Mouse (Mus musculus): ENCODE measurements at regions not wholly inside any gene's neighbourhood (a gene's known extent, or its start where the extent isn't known, plus 50 kb on each side); places are given as distances from the start of the nearest gene placed in this dataset.

DNA sequence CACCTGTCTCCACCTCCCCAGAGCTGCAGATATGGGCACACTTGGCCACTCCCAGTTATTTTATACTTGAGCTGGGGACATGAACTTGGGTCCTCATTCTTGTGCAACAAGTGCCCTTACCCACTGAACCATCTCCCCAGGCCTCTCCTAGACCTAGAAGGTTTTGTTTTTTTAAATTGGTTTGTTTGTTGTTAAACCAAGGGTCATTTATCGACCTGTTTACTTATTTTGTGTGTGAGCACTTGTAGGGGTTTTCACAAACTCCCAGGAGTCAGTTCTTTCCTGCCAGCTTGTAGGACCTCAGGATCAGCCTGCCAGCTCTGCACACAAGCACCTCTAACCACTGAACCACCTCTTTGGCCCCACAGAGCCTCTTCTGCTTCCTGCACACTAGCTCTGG is 140.8 kb downstream of the Tfap2c start:
- TF ChIP-seq POLR2A (IDR thresholded peaks at IDR 0.05; ENCODE audit: low read depth, low read length) (no peak), CTCF (IDR thresholded peaks at IDR 0.05; ENCODE audit: borderline replicate concordance, insufficient read depth, low read length) (no peak)

DNA sequence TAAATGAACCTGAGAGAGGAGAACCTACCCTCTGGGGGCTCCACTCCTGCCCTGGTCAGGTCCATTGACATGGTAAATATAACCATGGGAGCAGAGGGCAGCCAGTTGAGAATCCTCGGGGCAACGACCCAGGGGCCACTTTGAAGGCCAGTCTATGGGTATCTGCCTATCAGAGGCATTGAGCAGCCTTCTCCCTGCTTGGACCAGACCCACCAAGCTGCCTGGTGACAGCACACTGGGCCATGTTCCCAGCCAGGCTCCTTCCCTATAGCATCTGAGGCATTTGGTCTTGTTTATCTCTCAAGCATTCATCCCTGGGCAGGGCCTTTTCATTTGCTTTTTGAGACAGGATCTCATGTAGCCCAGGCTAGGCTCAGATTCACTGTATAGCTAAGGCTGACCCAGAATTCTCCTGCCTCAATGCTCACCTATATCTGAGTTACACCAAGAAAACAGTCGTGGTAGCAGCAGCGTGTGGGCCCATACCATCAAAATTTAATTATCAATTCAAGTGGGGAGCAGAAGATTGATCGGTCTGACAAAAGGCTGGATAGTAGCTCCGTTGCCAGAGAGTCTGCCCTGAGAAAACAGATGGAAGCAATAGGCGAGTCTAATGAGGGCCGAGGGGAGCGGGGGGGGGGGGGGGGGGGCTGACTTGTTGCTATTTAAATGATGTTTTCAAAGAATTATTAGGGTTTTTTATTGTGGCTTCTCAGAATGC is 141.7 kb downstream of the Tfap2c start:
- no peaks in the 10 kb centered on the region for H3K4me1 ChIP-seq (ENCODE audit: control insufficient read depth, insufficient read depth, low read length)
- H3K4me3 ChIP-seq (ENCODE audit: insufficient read depth, low read length), result no peak overlapping the region
- no peak for TF ChIP-seq POLR2A (IDR thresholded peaks at IDR 0.05; ENCODE audit: low read depth, low read length)
- no peak for TF ChIP-seq CTCF (IDR thresholded peaks at IDR 0.05; ENCODE audit: borderline replicate concordance, insufficient read depth, low read length)
- no peak overlapping the region for H3K27ac ChIP-seq (ENCODE audit: insufficient read depth, low read length)

More for the DNA sequence above, 140.8 kb downstream of the Tfap2c start:
- H3K4me1 ChIP-seq (ENCODE audit: control insufficient read depth, insufficient read depth, low read length), result no peaks in the 10 kb centered on the region
- H3K4me3 ChIP-seq (ENCODE audit: insufficient read depth, low read length), result no peak overlapping the region
- no peak overlapping the region for H3K27ac ChIP-seq (ENCODE audit: insufficient read depth, low read length)

DNA sequence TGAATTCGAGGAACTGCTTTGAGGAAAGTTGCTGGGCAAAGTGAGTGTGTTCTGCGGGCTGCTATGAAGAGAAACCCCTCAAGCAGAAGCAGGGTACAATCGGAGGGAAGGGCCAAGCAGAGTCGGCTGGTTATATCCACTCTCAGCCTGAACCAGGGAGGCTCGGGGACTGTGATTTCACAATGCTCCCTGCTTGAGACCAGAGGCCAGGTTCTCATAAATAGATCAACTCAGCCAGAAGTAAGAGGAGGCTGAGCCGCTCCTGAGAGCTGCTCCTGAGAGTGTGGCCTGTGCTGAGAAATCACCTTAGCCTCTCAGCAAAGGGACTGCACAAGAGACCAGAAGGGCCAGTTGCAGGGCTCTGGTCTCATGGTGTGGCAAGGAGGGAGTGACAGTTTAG is 149.6 kb downstream of the Tfap2c start:
- no peak for TF ChIP-seq CTCF (IDR thresholded peaks at IDR 0.05; ENCODE audit: borderline replicate concordance, insufficient read depth, low read length)
- H3K27ac ChIP-seq (ENCODE audit: insufficient read depth, low read length), result no peak overlapping the region

GRCm38 (mm10) chr2:172699654-172700053 is 150.3 kb downstream of the Tfap2c start:
- H3K4me3 ChIP-seq (ENCODE audit: insufficient read depth, low read length), result no peak overlapping the region
- TF ChIP-seq POLR2A (IDR thresholded peaks at IDR 0.05; ENCODE audit: low read depth, low read length) (no peak), CTCF (IDR thresholded peaks at IDR 0.05; ENCODE audit: borderline replicate concordance, insufficient read depth, low read length) (no peak)
- H3K27ac ChIP-seq (ENCODE audit: insufficient read depth, low read length), result no peak overlapping the region
- H3K4me1 ChIP-seq (ENCODE audit: control insufficient read depth, insufficient read depth, low read length), result no peaks in the 10 kb centered on the region

More for the DNA sequence above, 149.6 kb downstream of the Tfap2c start:
- Histone ChIP-seq H3K4me1 (ENCODE audit: control insufficient read depth, insufficient read depth, low read length) (no peaks in the 10 kb centered on the region), H3K4me3 (ENCODE audit: insufficient read depth, low read length) (no peak overlapping the region)

DNA sequence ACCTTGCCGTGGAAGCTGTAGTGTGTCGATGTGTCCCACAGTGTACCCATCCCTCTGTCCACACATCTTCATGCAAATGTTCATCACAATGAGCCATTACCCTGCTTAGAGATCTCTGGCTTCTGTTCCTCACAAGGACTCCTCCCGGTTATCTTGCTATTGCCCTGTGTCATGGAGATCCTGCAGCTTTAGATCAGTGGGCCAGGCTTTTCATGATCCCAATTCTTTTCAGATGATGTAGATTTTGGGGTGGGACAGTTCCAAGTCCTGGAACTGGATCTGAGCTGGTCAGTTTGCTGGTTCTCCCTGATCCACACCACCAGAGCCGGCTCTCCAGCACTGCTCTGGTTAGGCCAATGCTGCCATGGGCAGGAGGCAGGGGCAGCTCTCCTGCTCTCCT is 161.2 kb downstream of the Tfap2c start:
- Histone ChIP-seq H3K27ac (ENCODE audit: insufficient read depth, low read length) (no peak overlapping the region), H3K4me3 (ENCODE audit: insufficient read depth, low read length) (no peak overlapping the region), H3K4me1 (ENCODE audit: control insufficient read depth, insufficient read depth, low read length) (no peaks in the 10 kb centered on the region)
- TF ChIP-seq POLR2A (IDR thresholded peaks at IDR 0.05; ENCODE audit: low read depth, low read length) (no peak), CTCF (IDR thresholded peaks at IDR 0.05; ENCODE audit: borderline replicate concordance, insufficient read depth, low read length) (no peak)

GRCm38 (mm10) chr2:172726701-172727100 is 177.3 kb downstream of the Tfap2c start:
- H3K4me3 ChIP-seq (ENCODE audit: insufficient read depth, low read length), result no peak overlapping the region
- TF ChIP-seq POLR2A (IDR thresholded peaks at IDR 0.05; ENCODE audit: low read depth, low read length) (no peak), CTCF (IDR thresholded peaks at IDR 0.05; ENCODE audit: borderline replicate concordance, insufficient read depth, low read length) (no peak)
- H3K27ac ChIP-seq (ENCODE audit: insufficient read depth, low read length), result no peak overlapping the region
- no peaks in the 10 kb centered on the region for H3K4me1 ChIP-seq (ENCODE audit: control insufficient read depth, insufficient read depth, low read length)

GRCm38 (mm10) chr2:172727576-172727975 is 178.2 kb downstream of the Tfap2c start:
- H3K4me1 ChIP-seq (ENCODE audit: control insufficient read depth, insufficient read depth, low read length), result no peaks in the 10 kb centered on the region
- TF ChIP-seq CTCF (IDR thresholded peaks at IDR 0.05; ENCODE audit: borderline replicate concordance, insufficient read depth, low read length) (no peak), POLR2A (IDR thresholded peaks at IDR 0.05; ENCODE audit: low read depth, low read length) (no peak)
- H3K27ac ChIP-seq (ENCODE audit: insufficient read depth, low read length), result no peak overlapping the region
- H3K4me3 ChIP-seq (ENCODE audit: insufficient read depth, low read length), result no peak overlapping the region

DNA sequence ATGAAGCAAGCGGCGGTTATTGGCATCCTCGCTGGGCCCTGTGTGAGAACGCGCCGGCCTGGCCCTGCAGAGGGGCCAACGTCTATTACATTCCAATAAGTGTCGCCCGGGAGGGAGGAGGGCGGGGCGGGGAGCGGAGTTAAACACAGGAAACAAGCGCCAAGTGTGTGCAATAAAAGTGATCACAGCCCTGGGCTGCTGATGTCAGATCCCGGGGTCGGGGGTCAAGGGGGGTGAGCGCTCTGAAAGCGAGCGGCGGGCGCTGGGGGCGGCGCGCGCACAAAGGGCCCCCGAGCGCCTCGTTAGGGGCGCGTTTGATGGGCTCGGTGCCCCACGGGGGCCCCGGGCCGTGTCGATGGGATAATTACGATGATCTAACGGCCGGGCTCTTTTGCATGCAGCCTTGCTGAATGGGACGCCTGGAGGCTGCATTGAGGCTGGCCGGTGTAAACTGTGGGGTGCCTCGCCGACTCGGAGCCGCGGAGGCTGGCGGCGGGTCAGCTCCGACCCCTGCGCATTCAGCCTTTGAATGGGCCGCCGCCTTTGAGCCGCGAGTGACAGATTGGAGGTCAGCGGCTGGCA is 178.9 kb downstream of the Tfap2c start:
- Histone ChIP-seq H3K27ac (ENCODE audit: insufficient read depth, low read length) (no peak overlapping the region), H3K4me3 (ENCODE audit: insufficient read depth, low read length) (peak overlapping the region; percentile 18), H3K4me1 (ENCODE audit: control insufficient read depth, insufficient read depth, low read length) (no peaks in the 10 kb centered on the region)
- TF ChIP-seq POLR2A (IDR thresholded peaks at IDR 0.05; ENCODE audit: low read depth, low read length), result no peak

- Histone ChIP-seq H3K27ac (ENCODE audit: insufficient read depth, low read length) (no peak overlapping the region), H3K4me1 (ENCODE audit: control insufficient read depth, insufficient read depth, low read length) (no peaks in the 10 kb centered on the region), H3K4me3 (ENCODE audit: insufficient read depth, low read length) (no peak overlapping the region)
- no peak for TF ChIP-seq CTCF (IDR thresholded peaks at IDR 0.05; ENCODE audit: borderline replicate concordance, insufficient read depth, low read length)
- no peak for TF ChIP-seq POLR2A (IDR thresholded peaks at IDR 0.05; ENCODE audit: low read depth, low read length)
These were observed 179.8 kb downstream of the Tfap2c start for GRCm38 (mm10) chr2:172729151-172729550.

GRCm38 (mm10) chr2:172729741-172730140 is 180.3 kb downstream of the Tfap2c start:
- no peak overlapping the region for H3K4me3 ChIP-seq (ENCODE audit: insufficient read depth, low read length)
- H3K27ac ChIP-seq (ENCODE audit: insufficient read depth, low read length), result no peak overlapping the region
- H3K4me1 ChIP-seq (ENCODE audit: control insufficient read depth, insufficient read depth, low read length), result no peaks in the 10 kb centered on the region
- TF ChIP-seq CTCF (IDR thresholded peaks at IDR 0.05; ENCODE audit: borderline replicate concordance, insufficient read depth, low read length), result no peak
- TF ChIP-seq POLR2A (IDR thresholded peaks at IDR 0.05; ENCODE audit: low read depth, low read length), result no peak
